Mouse (Mus musculus): ENCODE measurements around the gene Uvrag. TPM values are rescaled to one million over a fixed set of nuclear protein-coding genes. Genes with fewer than 3 reads are reported as not detected.

The Uvrag gene
- total RNA-seq, 4 experiments from 2014 or later: 41.6 to 54.7 (median 52.8) TPM

- DNase-seq (ENCODE audit: low spot score in 2 of 2): no peak
These were observed 116.2 kb downstream of the Uvrag start for GRCm38 (mm10) chr7:99024791-99025190.

GRCm38 (mm10) chr7:99023931-99024330 lies 117.0 kb downstream of the Uvrag start:
- no peak for DNase-seq (ENCODE audit: low spot score in 2 of 2)

GRCm38 (mm10) chr7:99021277-99021676 lies 119.7 kb downstream of the Uvrag start:
- no peak for DNase-seq (ENCODE audit: low spot score in 2 of 2)

- no peak for DNase-seq (ENCODE audit: low spot score in 2 of 2)
These were observed 120.6 kb downstream of the Uvrag start for GRCm38 (mm10) chr7:99020353-99020752.

- DNase-seq (ENCODE audit: low spot score in 2 of 2): no peak
These were observed 123.6 kb downstream of the Uvrag start for GRCm38 (mm10) chr7:99017224-99017844.

- no peak for DNase-seq (ENCODE audit: low spot score in 2 of 2)
These were observed 125.0 kb downstream of the Uvrag start for GRCm38 (mm10) chr7:99015914-99016313.

GRCm38 (mm10) chr7:99015419-99015818 lies 125.5 kb downstream of the Uvrag start:
- DNase-seq (ENCODE audit: low spot score in 2 of 2): peak; percentile 41 to 57

GRCm38 (mm10) chr7:99014620-99015019 lies 126.3 kb downstream of the Uvrag start:
- DNase-seq (ENCODE audit: low spot score in 2 of 2): no peak

- no peak for DNase-seq (ENCODE audit: low spot score in 2 of 2)
These were observed 133.2 kb downstream of the Uvrag start for GRCm38 (mm10) chr7:99007506-99008354.

- DNase-seq (ENCODE audit: low spot score in 2 of 2): no peak
These were observed 137.7 kb downstream of the Uvrag start for GRCm38 (mm10) chr7:99003231-99003630.

GRCm38 (mm10) chr7:98998722-98999121 lies 142.2 kb downstream of the Uvrag start:
- DNase-seq (ENCODE audit: low spot score in 2 of 2): no peak

GRCm38 (mm10) chr7:98997760-98998159 lies 143.2 kb downstream of the Uvrag start:
- DNase-seq (ENCODE audit: low spot score in 2 of 2): no peak

- no peak for DNase-seq (ENCODE audit: low spot score in 2 of 2)
These were observed 144.2 kb downstream of the Uvrag start for GRCm38 (mm10) chr7:98996791-98997190.

GRCm38 (mm10) chr7:98995126-98995727 lies 145.7 kb downstream of the Uvrag start:
- DNase-seq (ENCODE audit: low spot score in 2 of 2): no peak

- DNase-seq (ENCODE audit: low spot score in 2 of 2): no peak
These were observed 146.8 kb downstream of the Uvrag start for GRCm38 (mm10) chr7:98994137-98994536.

- no peak for DNase-seq (ENCODE audit: low spot score in 2 of 2)
These were observed 147.5 kb downstream of the Uvrag start for GRCm38 (mm10) chr7:98993395-98993794.

GRCm38 (mm10) chr7:98991204-98991761 lies 149.7 kb downstream of the Uvrag start:
- DNase-seq (ENCODE audit: low spot score in 2 of 2): no peak

GRCm38 (mm10) chr7:98990510-98990909 lies 150.4 kb downstream of the Uvrag start:
- no peak for DNase-seq (ENCODE audit: low spot score in 2 of 2)

- no peak for DNase-seq (ENCODE audit: low spot score in 2 of 2)
These were observed 153.9 kb downstream of the Uvrag start for GRCm38 (mm10) chr7:98986962-98987441.

- DNase-seq (ENCODE audit: low spot score in 2 of 2): no peak
These were observed 155.0 kb downstream of the Uvrag start for GRCm38 (mm10) chr7:98985935-98986334.

- DNase-seq (ENCODE audit: low spot score in 2 of 2): no peak
These were observed 155.5 kb downstream of the Uvrag start for GRCm38 (mm10) chr7:98985489-98985888.

- no peak for DNase-seq (ENCODE audit: low spot score in 2 of 2)
These were observed 156.6 kb downstream of the Uvrag start for GRCm38 (mm10) chr7:98984319-98984718.

Data from layer of hippocampus, adult 8-10 months (tissue).